Mouse (Mus musculus) hindbrain, embryonic 14.5 days (tissue): ENCODE measurements at regions not wholly inside any gene's neighbourhood (a gene's known extent, or its start where the extent isn't known, plus 50 kb on each side); places are given as distances from the start of the nearest gene placed in this dataset.

Experiments
- ATAC-seq: fragments of 200-750 bp; cut with Nextera tagmentation; 2 replicates; pipeline ENCODE4 v1.8.0; 2017; ENCODE audit warnings: moderate number of reproducible peaks, mild to moderate bottlenecking, moderate TSS enrichment, moderate library complexity; ENCODE audit not compliant: low FRiP score
- DNase-seq: peaks from one replicate; pipeline ENCODE4 v3.0.0-alpha.2; 2015; ENCODE audit warnings: low spot score
- H3K27ac ChIP-seq: fragments of 300-500 bp; sonication (generic); 2 replicates; pipeline ENCODE4 v1.5.1; 2014; ENCODE audit warnings: mild to moderate bottlenecking, moderate library complexity
- H3K27me3 ChIP-seq: fragments of 300-500 bp; sonication (generic); 2 replicates; pipeline ENCODE4 v1.6.1; 2014; ENCODE audit warnings: mild to moderate bottlenecking, low read length, mixed read lengths; ENCODE audit not compliant: control insufficient read depth, insufficient read depth
- H3K36me3 ChIP-seq: fragments of 300-500 bp; sonication (generic); replicated peaks from 2 replicates; pipeline ENCODE4 v1.6.1; 2014; ENCODE audit not compliant: control insufficient read depth, insufficient read depth
- H3K4me1 ChIP-seq: fragments of 300-500 bp; sonication (generic); replicated peaks from 2 replicates; pipeline ENCODE4 v1.6.1; 2014; ENCODE audit warnings: antibody characterized with exemption, low read length, mixed read lengths; ENCODE audit not compliant: control insufficient read depth, insufficient read depth
- H3K4me2 ChIP-seq: fragments of 300-500 bp; sonication (generic); replicated peaks from 2 replicates; pipeline ENCODE4 v1.6.1; 2014; ENCODE audit warnings: mild to moderate bottlenecking, moderate library complexity
- H3K4me3 ChIP-seq: fragments of 300-500 bp; sonication (generic); replicated peaks from 2 replicates; pipeline ENCODE4 v1.5.1; 2014; ENCODE audit warnings: mild to moderate bottlenecking, low read length
- H3K9ac ChIP-seq: fragments of 300-500 bp; sonication (generic); 2 replicates; pipeline ENCODE4 v1.6.1; 2014
- H3K9me3 ChIP-seq: fragments of 300-500 bp; sonication (generic); 2 replicates; pipeline ENCODE4 v1.6.1; 2016; ENCODE audit warnings: low read length; ENCODE audit not compliant: control insufficient read depth
- WGBS: fragments of 180-500 bp; shearing (Covaris S2); extraction: QIAGEN DNeasy Blood & Tissue Kit; methylation state at CpG from one replicate; pipeline ENCODE4 v1.1.7; 2014; 5-methylcytosine and 5-hydroxymethylcytosine counted together

DNA sequence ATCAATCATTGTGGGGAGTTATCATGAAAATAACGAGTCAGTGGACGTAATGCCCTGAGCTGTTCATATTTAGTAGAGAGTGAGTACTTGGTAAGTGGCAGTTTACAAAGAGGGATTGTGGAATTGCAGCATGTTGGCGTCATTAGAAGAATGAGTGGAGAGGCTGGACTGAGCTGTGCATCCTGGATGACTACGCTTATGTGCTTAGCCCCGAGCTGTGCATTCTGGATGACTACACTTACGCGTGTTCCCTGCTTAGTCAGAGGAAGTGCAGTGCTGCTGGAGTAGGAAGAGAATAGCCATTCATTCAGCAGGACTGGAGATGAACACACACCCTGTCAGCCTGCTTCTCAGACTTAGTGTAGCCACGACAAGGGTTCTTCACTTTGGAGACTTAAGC lies 182.5 kb downstream of the Hhipl2 start:
- Histone ChIP-seq H3K27ac (no peak overlapping the region), H3K4me2 (no peak overlapping the region), H3K4me1 (no peaks in the 10 kb centered on the region), H3K9me3 (no peaks in the 10 kb centered on the region), H3K9ac (no peak overlapping the region), H3K4me3 (no peak overlapping the region), H3K27me3 (no peaks in the 10 kb centered on the region), H3K36me3 (no peaks in the 10 kb centered on the region)
- ATAC-seq (no peak), DNase-seq (no peak)
- 80% methylated on average over 8 of the region's 8 CpGs for WGBS

DNA sequence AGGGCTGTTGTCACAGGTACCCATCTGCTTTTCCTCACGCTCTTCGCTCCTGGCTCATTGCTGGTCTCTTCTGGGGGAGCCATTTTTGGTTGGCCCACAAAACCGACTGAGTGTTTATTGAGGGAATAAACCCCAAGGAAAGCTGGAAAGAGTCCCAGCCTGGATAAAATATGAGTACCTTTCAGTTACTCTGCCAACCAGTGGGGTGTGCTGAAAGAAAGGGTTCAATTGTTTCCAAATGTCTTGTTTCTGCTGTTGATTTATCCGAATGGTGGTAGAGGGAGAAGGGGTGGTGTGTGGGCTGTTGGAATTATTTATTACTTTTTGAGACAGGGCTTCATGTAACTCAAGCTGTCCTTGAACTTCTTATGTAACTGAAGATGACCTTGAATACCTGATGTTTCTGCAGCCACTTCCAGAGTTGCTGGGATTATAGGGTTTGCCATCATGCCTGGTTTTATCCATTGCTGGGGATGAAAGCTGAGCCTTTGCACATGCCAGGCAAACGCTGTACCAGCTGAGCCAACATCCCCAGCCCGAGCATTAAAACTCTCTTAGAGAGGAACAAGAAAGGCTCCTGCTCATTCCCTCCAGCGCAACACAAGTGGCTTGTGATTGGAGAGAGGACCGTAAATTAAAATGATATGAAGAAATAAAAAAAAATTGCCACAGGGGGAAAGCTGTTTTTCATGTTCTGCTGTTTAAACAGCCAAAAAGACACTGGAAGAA lies 194.1 kb downstream of the Hhipl2 start:
- Histone ChIP-seq H3K27me3 (no peaks in the 10 kb centered on the region), H3K4me1 (no peaks in the 10 kb centered on the region), H3K9me3 (no peaks in the 10 kb centered on the region), H3K27ac (no peak overlapping the region), H3K4me2 (no peak overlapping the region), H3K36me3 (no peaks in the 10 kb centered on the region), H3K4me3 (no peak overlapping the region), H3K9ac (no peak overlapping the region)
- ATAC-seq (no peak), DNase-seq (no peak)
- WGBS = 78% methylated on average over 8 of the region's 8 CpGs

DNA sequence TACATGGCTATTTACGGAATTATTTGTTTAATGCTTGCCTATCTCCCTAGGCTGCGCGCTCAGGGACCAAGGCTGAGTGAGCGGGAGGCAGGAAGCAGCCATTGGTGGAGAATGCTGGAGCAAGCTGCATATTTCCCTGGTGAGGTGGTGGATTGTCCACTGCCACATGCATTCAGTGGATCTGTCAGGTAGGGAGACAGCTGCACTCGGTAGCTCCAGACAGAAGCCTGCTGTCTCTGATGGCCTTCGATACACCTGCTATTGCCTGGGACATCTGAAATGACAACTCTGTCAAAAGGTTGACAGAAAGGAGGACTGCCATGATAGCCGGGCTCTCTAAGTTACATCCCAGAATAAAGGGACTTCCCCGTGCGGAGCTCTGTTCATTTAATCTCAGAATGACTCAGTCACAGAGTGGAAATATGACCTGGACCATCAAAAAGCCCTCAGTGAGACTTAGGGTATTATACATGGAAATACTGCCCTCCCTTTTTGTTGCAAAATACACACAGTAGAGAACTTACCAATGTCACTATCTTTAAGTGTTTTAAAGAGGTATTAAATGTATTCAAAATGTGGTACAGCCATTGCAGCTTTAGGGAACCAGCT lies 201.5 kb downstream of the Hhipl2 start:
- Histone ChIP-seq H3K36me3 (no peaks in the 10 kb centered on the region), H3K4me2 (no peak overlapping the region)

DNA sequence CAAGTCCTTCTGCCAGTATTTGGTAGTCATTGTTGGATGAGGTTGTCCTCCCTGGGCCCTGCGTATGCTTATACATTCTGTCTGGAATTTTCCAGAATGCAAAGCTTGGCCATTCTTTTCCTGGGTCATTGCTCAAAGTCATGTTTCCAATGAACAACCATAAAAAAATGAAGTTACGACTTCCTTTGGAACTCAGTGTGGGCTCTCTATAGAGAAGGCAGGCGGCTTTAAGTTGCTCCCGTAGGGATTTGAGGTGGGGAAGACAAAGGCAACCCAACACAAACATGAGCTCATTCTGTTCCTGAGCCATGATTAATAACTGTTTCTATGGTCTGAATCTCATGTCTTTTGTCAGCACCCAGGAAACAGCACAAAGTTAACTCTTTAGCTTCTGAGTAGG lies 204.3 kb downstream of the Hhipl2 start:
- Histone ChIP-seq H3K9me3 (no peaks in the 10 kb centered on the region), H3K27me3 (no peaks in the 10 kb centered on the region), H3K27ac (no peak overlapping the region), H3K4me3 (no peak overlapping the region), H3K4me2 (no peak overlapping the region), H3K36me3 (no peaks in the 10 kb centered on the region), H3K9ac (no peak overlapping the region), H3K4me1 (no peaks in the 10 kb centered on the region)
- DNase-seq (no peak), ATAC-seq (no peak)
- 42% methylated on average over 4 of the region's 4 CpGs for WGBS

More for the DNA sequence above, 201.5 kb downstream of the Hhipl2 start:
- no peak overlapping the region for H3K27ac ChIP-seq
- no peaks in the 10 kb centered on the region for H3K9me3 ChIP-seq
- H3K27me3 ChIP-seq = no peaks in the 10 kb centered on the region
- H3K4me1 ChIP-seq = no peaks in the 10 kb centered on the region
- WGBS = 77% methylated on average over 9 of the region's 9 CpGs
- no peak for DNase-seq
- no peak for ATAC-seq
- H3K9ac ChIP-seq = no peak overlapping the region
- H3K4me3 ChIP-seq = no peak overlapping the region

DNA sequence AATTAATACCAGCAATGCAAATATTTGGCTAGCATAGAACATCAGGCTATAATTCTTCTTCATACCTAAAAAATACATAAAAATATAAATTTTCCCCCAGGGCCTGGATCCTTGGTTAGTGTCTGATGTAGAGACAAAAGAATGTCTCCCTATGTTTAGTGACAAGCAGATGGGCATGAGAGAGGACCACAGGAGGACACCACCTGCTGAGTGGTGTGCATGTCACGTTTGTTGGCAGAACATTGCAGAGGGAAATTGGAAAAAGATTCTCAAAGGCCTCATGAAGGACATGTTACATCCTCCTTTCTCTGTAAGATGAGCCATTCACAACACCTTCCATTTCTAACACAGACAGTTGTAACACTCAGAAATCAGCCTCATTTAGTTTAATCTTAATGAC lies 206.3 kb downstream of the Hhipl2 start:
- ATAC-seq (no peak), DNase-seq (no peak)
- WGBS = 42% methylated on average over 1 of the region's 1 CpGs
- Histone ChIP-seq H3K4me2 (no peak overlapping the region), H3K4me1 (no peaks in the 10 kb centered on the region), H3K27ac (no peak overlapping the region), H3K4me3 (no peak overlapping the region), H3K9ac (no peak overlapping the region), H3K27me3 (no peaks in the 10 kb centered on the region), H3K36me3 (no peaks in the 10 kb centered on the region), H3K9me3 (no peaks in the 10 kb centered on the region)

DNA sequence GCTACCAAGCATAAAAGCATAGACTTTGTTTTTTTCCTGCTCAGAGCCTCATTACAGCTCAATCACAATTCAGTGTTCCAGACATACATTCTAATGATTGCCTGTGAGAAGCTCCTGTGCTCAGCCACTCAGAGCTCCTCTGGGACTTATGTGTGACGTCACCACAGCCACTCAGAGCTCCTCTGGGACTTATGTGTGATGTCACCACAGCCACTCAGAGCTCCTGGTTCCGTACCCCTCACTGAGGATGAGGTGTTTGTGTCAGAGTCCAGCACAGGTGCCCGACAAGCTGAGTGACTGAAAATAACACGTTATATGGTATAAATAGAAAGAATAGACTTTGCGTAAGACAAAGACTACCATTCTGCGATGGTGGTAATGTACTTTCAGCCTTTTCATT lies 215.8 kb downstream of the Hhipl2 start:
- Histone ChIP-seq H3K4me3 (no peak overlapping the region), H3K4me1 (no peaks in the 10 kb centered on the region), H3K9ac (no peak overlapping the region), H3K4me2 (no peak overlapping the region), H3K27ac (no peak overlapping the region), H3K36me3 (no peaks in the 10 kb centered on the region), H3K27me3 (no peaks in the 10 kb centered on the region), H3K9me3 (no peaks in the 10 kb centered on the region)
- DNase-seq (no peak), ATAC-seq (no peak)
- 81% methylated on average over 6 of the region's 6 CpGs for WGBS

DNA sequence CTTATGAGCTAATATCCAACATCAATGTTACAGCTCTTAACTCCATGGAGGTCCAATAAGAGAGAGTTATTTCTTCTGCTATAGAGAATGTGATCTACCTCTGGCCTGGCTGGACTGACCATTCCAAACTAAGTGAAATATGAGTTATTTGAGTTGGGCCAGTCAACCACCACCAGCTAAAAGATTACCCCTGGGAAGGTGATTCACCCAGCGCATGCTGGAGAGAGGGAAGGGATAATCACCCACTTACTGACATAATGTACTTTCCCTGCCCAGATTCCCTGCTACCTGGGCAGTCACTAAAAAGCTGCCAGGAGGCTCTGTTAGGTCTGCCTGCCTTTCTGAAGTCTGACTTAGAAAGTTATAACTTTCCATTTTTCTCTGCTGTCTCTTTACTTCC lies 216.8 kb downstream of the Hhipl2 start:
- no peaks in the 10 kb centered on the region for H3K4me1 ChIP-seq
- 90% methylated on average over 1 of the region's 1 CpGs for WGBS
- H3K4me3 ChIP-seq = no peak overlapping the region
- no peak for ATAC-seq
- no peaks in the 10 kb centered on the region for H3K9me3 ChIP-seq
- no peak overlapping the region for H3K4me2 ChIP-seq
- no peak overlapping the region for H3K9ac ChIP-seq
- DNase-seq = no peak
- no peak overlapping the region for H3K27ac ChIP-seq
- no peaks in the 10 kb centered on the region for H3K27me3 ChIP-seq
- H3K36me3 ChIP-seq = no peaks in the 10 kb centered on the region

DNA sequence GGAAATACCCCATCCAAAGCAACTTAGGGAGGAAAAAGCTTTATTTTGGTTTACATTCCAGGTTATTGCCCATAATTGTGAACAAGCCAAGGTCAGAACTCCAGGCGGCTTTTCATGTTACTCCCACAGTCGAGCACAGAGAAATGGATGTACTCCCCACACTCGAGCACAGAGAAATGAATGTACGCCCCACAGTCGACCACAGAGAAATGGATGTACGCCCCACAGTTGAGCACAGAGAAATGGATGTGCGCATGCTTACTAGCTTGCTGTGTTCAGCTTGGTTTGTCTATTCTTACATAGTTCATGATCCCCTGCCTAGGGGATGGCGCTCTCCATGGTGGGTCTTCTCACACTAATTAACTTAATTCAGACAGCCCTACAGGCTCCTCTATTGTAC lies 219.2 kb downstream of the Hhipl2 start:
- H3K4me2 ChIP-seq = no peak overlapping the region
- 79% methylated on average over 8 of the region's 8 CpGs for WGBS
- no peak for DNase-seq

DNA sequence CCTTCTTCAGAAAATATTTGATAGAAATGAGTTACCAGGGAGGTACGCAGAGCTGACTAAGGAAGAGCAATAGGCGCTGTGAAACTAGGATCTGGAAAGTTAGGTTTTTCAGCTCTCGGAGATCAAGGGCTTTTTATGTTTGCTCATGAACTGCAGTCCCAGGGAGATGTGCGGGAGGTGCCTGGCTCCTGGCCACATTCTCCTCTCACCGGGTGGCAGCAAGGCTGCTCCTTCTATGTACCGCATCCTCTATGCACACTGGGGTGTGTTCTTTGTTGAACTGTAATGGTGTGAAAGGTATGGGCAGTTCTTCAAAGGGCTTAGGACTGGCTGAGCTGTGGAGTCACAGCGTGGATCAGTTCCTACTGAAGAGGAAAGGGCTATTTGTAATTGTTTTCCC lies 221.3 kb downstream of the Hhipl2 start:
- peak overlapping the region; percentile 5; the same call in 1 of the 2 replicates for H3K27ac ChIP-seq
- DNase-seq (no peak), ATAC-seq (no peak)
- no peak overlapping the region for H3K4me2 ChIP-seq
- H3K4me1 ChIP-seq = 0 out of 2 replicates have a peak, but pooled peaks cover 3% of the 10 kb centered on the region
- no peak overlapping the region for H3K4me3 ChIP-seq
- H3K9me3 ChIP-seq = no peaks in the 10 kb centered on the region
- 46% methylated on average over 7 of the region's 7 CpGs for whole genome bisulfite sequencing
- no peaks in the 10 kb centered on the region for H3K36me3 ChIP-seq
- no peak overlapping the region for H3K9ac ChIP-seq
- no peaks in the 10 kb centered on the region for H3K27me3 ChIP-seq

More for the DNA sequence above, 219.2 kb downstream of the Hhipl2 start:
- H3K36me3 ChIP-seq = no peaks in the 10 kb centered on the region
- H3K27me3 ChIP-seq = no peaks in the 10 kb centered on the region
- H3K9me3 ChIP-seq = no peaks in the 10 kb centered on the region
- no peak for ATAC-seq
- 0 out of 2 replicates have a peak, but pooled peaks cover 3% of the 10 kb centered on the region for H3K4me1 ChIP-seq
- H3K4me3 ChIP-seq = no peak overlapping the region
- H3K27ac ChIP-seq = no peak overlapping the region
- no peak overlapping the region for H3K9ac ChIP-seq
